Mouse (Mus musculus) CD4-positive naive resting alpha-beta T cell, adult 76 days (primary cell): ENCODE data around the gene Syce2. TPM values are rescaled to one million over a fixed set of nuclear protein-coding genes. Genes with fewer than 3 reads are reported as not detected.

ENCODE experiments used
- total RNA-seq: library from RNA; stranded (reverse); gene quantifications from one replicate; pipeline ENCODE4 v1.2.4, GENCODE M21; 2023

The Syce2 gene
- total RNA-seq: 4.2 TPM

DNA sequence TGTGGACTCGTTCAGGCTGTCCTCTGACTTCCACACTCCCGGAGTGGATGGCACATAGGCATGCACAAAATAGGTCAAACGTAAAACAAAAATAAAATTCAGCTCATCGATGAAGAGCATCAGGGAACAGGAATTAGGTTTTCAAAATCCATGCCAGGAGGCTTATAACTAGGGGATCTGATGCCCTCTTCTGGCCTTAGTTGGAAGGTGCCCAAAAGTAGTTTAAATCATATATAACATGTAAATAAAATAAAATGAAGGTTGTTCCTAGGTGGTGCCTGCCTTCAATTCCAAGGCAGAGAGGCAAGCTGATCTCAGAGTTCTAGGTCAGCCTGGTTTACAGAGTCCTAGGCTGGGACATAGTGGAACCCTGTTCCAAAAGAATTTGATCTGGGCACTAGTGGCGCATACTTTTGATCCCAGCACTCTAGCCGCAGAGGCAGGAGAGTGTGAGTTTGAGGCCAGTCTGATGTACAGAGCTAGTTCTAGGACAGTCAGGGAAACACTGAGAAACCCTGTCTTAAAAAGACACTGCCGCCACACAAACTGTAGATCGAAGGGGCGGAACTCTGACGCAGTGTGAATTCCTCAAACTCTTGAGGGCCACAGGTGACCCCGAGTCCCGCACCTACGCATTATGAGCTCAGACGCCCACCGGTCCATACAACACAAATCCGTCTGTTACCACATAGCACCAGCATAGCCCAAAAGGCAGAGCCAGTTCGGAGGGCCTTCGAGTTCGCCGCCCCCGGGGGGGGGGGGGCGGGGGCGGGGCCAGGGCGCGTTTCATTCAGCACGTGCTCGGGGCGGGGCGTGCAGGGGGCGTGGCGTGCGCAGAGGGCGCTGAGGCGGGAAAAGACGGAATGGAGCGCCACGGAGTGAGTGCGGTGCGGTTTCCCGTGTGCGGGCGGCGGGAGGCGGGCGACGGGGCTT is at the start of gene Syce2:
TSS of gene Syce2 (plus strand) at position 736 of the 933 bp plus-strand sequence.

DNA sequence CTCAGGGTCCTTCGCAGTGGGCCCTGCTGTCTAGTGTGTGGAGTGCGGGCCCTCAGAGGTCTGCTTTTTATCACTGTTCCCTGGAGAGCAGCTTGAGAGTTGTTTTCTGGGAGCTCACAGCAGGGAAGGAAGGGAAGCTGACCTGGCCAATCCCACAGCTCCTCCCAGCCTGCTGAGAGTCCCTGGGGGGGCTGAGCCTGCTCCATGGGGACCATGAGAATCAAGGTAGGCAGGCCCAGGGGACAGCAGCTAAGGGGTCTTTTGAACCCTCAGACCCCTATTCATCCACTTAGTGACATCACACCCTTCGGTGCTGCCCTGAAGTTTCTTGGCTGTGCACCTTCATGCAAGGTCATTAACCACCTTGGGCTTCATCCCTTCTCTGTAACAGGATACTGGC is 49.2 kb upstream of the Syce2 start, which contains the start of gene Dand5:
TSS of gene Dand5 (minus strand) at position 101 of the 400 bp plus-strand sequence.

DNA sequence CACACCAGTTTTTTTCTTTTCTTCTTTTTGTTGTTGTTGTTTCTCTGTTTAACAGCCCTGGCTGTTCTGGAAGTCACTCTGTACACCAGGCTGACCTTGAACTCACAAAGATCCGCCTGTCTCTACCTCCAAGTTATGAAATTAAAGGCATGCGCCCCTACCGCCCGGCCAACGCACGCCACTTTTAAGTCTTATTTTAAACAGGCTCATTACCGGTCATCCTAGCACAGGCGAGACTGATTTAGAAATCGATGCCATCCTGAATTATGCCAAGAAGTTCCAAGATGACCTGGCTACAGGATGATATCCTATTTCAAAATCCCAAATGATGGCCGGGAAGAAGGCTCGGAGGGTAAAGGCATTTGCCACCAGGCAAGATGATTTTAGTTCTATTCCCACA is 40.4 kb upstream of the Syce2 start, which contains the start of gene Gadd45gip1:
TSS of gene Gadd45gip1 (plus strand) at position 33 of the 400 bp plus-strand sequence.

DNA sequence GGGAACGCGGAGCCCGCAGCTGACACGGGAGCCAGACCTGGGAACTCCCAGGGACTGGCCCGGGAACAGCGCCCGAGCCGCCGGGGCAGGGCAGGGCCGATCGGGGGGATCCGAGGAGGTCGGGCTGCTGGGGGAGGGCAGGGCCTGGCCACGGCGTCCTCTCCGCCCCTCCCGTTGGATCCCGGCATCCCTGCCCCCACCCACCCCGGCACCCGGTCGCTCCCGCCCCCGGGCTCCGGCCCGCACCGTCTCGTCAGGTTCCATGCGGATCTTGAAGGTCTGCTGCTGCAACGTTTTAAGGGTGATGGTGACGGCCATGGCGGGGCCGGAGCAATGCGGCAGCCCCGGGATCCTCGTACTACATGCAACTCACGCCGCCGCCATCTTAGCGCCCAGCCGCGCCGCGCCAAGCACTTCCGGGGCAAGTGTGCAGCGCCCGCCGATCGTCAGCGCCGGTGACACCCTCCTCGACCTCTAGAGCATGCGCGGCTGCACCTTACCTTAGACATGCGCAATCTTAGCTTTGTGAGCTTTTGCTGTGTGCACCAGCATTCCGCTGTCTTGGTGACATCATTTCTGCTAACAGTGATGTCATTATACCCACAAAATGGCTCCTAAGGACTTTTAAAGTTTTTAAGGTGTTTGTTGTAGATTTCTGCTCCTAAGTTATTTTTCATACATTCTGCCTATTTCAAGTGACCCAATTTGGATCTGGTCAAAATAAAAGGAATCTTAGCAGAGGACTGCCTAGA is 31.5 kb upstream of the Syce2 start, which contains the start of gene Rad23a:
TSS of gene Rad23a (minus strand) at position 418 of the 752 bp plus-strand sequence.

DNA sequence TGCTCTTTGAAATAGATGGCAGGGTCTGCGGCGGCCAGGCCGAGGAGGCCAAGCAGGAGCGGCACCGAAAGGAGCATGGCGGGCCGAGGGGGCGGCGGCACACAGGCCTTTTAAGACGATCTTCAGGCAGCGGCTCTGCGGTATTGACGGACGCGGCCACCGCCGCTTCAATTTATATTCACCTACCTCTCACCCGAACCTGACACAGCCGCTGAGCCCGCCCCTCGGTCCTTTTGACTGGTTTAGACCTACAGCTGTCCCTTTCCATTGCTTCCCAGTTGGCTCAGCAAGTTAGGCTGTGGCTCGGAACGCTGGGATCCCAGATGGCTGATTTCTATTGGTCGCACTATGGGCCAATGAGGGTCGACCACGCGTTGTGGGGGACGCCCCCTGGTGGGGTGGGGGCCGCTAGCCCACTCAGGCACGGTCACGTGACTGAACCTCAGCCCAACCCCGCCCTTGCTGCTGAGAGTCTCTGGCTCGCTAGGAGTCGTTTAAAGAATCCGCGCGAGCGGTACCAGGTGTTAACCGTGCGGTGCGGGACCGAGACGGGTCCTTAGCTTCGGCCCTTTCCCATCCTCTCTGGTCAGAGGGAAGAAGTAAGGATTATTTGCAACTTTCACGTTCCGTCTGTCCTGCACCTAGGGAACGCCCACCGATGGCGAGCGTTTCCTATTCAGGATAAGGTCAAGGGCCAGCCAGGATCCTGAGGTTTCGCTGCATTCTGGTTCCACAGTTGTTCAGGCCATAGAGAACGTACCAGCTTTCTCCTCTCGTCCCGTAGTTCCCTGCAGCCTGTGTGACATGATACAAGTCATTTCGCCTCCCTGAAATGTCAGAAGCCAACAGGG is 25.0 kb upstream of the Syce2 start, which contains the start of gene Calr:
TSS of gene Calr (minus strand) at position 213 of the 851 bp plus-strand sequence.

DNA sequence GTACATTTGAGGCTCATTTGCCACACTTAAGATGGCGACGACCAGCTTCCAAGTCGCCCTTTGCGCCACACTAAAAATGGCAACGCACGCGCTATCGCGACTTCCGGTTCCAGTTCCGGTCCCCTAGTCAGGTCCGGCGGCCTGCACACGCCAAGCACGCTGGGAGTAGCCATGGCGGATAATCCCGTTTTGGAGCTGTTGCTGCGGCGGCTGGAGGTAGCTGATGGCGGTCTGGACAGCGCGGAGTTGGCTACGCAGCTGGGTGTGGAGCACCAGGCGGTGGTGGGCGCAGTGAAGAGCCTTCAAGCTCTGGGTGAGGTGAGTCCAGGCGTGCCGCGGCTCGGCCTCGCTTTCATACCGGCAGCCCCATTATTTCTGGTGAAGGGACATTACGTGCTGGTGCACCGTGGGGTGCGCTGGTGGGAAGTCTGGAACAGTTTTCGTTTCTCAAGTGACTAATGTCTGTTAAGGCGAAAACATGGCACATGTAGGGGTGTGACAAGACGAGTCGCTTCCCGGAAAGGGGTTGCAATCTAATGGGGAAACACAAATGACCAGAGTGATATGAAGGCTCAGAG is 15.0 kb upstream of the Syce2 start, which contains the start of gene Farsa:
TSS of gene Farsa (plus strand) at position 126 of the 578 bp plus-strand sequence.

DNA sequence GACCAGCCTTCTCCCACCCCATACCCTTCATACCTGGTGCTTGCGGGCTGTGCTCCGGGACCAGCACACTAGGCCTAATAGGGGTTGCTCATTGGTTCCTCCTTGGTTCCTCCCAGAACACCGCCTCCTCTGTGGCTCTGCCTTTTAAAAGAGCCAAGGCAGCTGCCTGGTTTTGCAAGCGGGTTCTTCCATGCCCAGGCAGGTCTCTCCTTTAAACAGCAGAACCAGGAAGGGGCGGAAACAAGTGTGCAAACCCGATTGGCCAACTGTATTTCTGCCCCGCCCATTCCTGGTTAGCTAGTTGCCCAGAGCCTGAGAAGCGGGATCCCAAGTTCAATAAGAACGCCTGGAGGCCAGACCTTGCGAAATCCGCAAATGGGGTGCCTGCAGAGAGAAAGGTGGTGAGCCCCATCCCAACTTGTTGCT is 21.8 kb downstream of the Syce2 start, which contains the start of gene Gcdh:
TSS of gene Gcdh (minus strand) at position 213 of the 426 bp plus-strand sequence.

DNA sequence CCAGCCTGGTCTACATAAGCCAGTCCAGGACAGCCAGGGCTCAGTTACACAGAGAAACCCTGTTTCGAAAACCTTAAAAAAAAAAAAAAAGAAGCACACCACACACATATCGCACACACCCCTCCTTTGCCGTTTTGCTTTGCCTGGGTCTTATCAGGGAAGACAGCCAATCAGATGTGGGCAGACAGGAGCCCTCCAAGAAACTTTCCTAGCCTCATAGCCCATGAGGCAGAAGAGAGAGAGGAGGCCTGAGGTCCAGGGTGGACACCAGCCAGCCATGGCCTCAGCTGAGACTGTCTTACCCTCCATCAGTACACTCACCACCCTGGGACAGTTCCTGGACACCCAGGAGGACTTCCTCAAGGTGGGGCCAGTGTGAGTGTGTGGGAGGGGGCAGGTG is 29.8 kb downstream of the Syce2 start, which contains the start of gene Klf1:
TSS of gene Klf1 (plus strand) at position 177 of the 400 bp plus-strand sequence.

DNA sequence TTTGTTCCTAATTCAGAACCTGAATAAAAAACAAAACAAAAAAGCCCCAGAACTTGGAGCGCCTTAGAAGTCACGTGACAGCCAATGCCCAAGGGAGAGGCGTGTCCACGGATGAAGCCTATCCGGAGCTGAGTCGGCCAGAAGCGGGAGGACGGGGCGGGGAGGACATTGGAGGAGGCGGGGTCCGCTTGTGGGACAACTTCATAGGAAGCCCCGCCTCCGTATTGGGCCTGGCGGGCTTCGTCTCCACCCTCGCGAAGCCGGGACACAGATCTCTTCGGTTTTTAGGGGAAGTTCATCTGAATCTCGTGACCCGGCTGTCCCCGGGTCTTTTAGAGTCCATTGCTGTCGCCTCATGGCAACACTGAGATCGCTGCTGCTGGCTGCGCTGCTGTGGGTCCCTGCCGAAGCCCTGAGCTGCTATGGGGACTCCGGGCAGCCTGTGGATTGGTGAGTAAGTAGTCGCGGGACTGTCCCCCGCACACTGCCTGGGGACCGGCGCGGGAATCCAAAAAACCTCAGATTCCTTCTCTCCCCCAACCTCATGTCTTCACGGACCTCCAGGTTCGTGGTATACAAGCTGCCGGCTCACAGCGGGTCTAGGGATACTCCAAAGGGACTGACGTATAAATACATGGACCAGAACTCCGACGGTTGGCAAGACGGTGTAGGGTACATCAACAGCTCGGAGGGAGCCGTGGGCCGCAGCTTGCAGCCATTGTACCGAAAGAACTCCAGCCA is 36.7 kb downstream of the Syce2 start, which contains the start of gene Dnase2a:
TSS of gene Dnase2a (plus strand) at position 140 of the 741 bp plus-strand sequence.

DNA sequence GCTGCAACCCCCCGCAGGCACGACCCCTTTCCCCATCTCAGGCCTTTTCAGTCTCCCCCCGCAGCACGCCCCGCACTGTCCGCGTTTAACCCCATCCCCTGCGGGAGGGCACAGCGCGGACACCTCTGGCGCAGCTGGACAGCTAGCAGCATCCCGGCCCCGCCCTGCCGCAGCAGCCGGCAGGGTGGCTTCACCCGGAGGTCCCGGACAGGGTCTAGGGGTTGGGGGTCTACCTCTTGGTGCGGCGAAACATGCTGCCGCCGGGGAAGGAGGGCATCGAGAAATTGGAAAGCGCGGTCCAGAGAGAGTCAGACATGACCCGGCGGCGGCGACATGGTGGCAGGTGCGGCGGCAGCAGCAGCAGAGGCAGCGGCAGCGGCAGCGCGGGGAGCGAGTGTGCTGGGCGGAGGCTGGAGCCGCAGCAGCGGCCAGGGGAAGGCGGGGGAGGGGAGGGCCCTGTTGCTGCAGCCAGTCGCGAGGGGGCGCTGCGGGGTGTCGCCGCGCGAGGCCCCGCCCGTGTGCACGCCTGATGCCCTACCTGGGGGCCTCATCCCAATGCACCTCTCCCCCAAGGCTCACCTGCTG is 65.1 kb downstream of the Syce2 start, which contains the start of gene Mast1:
TSS of gene Mast1 (minus strand) at position 398 of the 585 bp plus-strand sequence.

Other genes with a start within 250 kb of the Syce2 start
- 197 TPM for gene Ier2, start 209.3 kb upstream of the Syce2 start, total RNA-seq
- gene Trmt1, start 185.8 kb upstream of the Syce2 start, total RNA-seq: 184 TPM
- 41.1 TPM for gene Nacc1, start 184.2 kb upstream of the Syce2 start, total RNA-seq
- gene Lyl1, start 170.7 kb upstream of the Syce2 start, total RNA-seq: 9.1 TPM
- gene G430095P16Rik, start 149.1 kb upstream of the Syce2 start, total RNA-seq: 11.7 TPM
- 18.7 TPM for gene Nfix, start 71.8 kb upstream of the Syce2 start, total RNA-seq
- 4.9 TPM for gene Dand5, start 49.3 kb upstream of the Syce2 start, total RNA-seq
- gene Gadd45gip1, start 40.6 kb upstream of the Syce2 start, total RNA-seq: 13.2 TPM
- gene Rad23a, start 31.4 kb upstream of the Syce2 start, total RNA-seq: 70.4 TPM
- gene Calr, start 25.2 kb upstream of the Syce2 start, total RNA-seq: 445 TPM
- 68.4 TPM for gene Farsa, start 15.1 kb upstream of the Syce2 start, total RNA-seq
- 21.0 TPM for gene Gcdh, start 21.8 kb downstream of the Syce2 start, total RNA-seq
- gene Klf1, start 29.8 kb downstream of the Syce2 start, total RNA-seq: 0.62 TPM
- gene Dnase2a, start 36.4 kb downstream of the Syce2 start, total RNA-seq: 8.8 TPM
- 0.15 TPM for gene Mast1, start 65.2 kb downstream of the Syce2 start, total RNA-seq
- not detected for gene Rtbdn, start 74.9 kb downstream of the Syce2 start, total RNA-seq
- gene Gm49661, start 97.3 kb downstream of the Syce2 start, total RNA-seq: not detected
- gene Prdx2, start 97.5 kb downstream of the Syce2 start, total RNA-seq: 57.7 TPM
- 28.2 TPM for gene Rnaseh2a, start 97.7 kb downstream of the Syce2 start, total RNA-seq
- gene Junb, start 106.6 kb downstream of the Syce2 start, total RNA-seq: 1,783 TPM
- gene Hook2, start 118.5 kb downstream of the Syce2 start, total RNA-seq: 6.6 TPM
- gene Best2, start 142.4 kb downstream of the Syce2 start, total RNA-seq: not detected
- gene Asna1, start 153.2 kb downstream of the Syce2 start, total RNA-seq: 55.2 TPM
- gene Trir, start 154.7 kb downstream of the Syce2 start, total RNA-seq: 167 TPM
- 68.9 TPM for gene Tnpo2, start 164.8 kb downstream of the Syce2 start, total RNA-seq
- gene Fbxw9, start 187.9 kb downstream of the Syce2 start, total RNA-seq: 6.9 TPM
- not detected for gene Gm5741, start 195.9 kb downstream of the Syce2 start, total RNA-seq
- gene Dhps, start 199.6 kb downstream of the Syce2 start, total RNA-seq: 115 TPM
- gene Wdr83os, start 208.6 kb downstream of the Syce2 start, total RNA-seq: 60.0 TPM
- gene Wdr83, start 209.2 kb downstream of the Syce2 start, total RNA-seq: 11.5 TPM
- gene Man2b1, start 211.2 kb downstream of the Syce2 start, total RNA-seq: 113 TPM